Mouse (Mus musculus): ENCODE measurements around the gene Oasl2. TPM values are rescaled to one million over a fixed set of nuclear protein-coding genes. Genes with fewer than 3 reads are reported as not detected.

The Oasl2 gene
- polyA plus RNA-seq, 1 experiment from 2014 or later: 1.7 TPM

- H3K27ac ChIP-seq: no peak overlapping the region
- 73% methylated on average over 6 of the region's 6 CpGs for WGBS
- DNase-seq (ENCODE audit: low spot score): no peak
- H3K9me3 ChIP-seq: no peaks in the 10 kb centered on the region
- peaks cover 46% of the 10 kb centered on the region for H3K36me3 ChIP-seq
- H3K4me3 ChIP-seq: no peak overlapping the region
- H3K4me1 ChIP-seq: peaks cover 13% of the 10 kb centered on the region
- no peaks in the 10 kb centered on the region for H3K27me3 ChIP-seq (ENCODE audit: insufficient read depth, poor library complexity, severe bottlenecking)
Measured at GRCm38 (mm10) chr5:114948891-114949290, 52.2 kb downstream of the Oasl2 start.

GRCm38 (mm10) chr5:114949316-114949715, 52.6 kb downstream of the Oasl2 start:
- Histone ChIP-seq H3K9me3 (no peaks in the 10 kb centered on the region), H3K4me3 (no peak overlapping the region), H3K4me1 (peaks cover 13% of the 10 kb centered on the region), H3K27me3 (ENCODE audit: insufficient read depth, poor library complexity, severe bottlenecking) (no peaks in the 10 kb centered on the region), H3K27ac (no peak overlapping the region), H3K36me3 (peaks cover 43% of the 10 kb centered on the region)
- no peak for DNase-seq (ENCODE audit: low spot score)
- 71% methylated on average over 5 of the region's 5 CpGs for WGBS

- H3K4me1 ChIP-seq: peaks cover 13% of the 10 kb centered on the region
- no peaks in the 10 kb centered on the region for H3K27me3 ChIP-seq (ENCODE audit: insufficient read depth, poor library complexity, severe bottlenecking)
- DNase-seq (ENCODE audit: low spot score): no peak
- 87% methylated on average over 9 of the region's 9 CpGs for WGBS
- peaks cover 43% of the 10 kb centered on the region for H3K36me3 ChIP-seq
- no peak overlapping the region for H3K4me3 ChIP-seq
- no peak overlapping the region for H3K27ac ChIP-seq
- no peaks in the 10 kb centered on the region for H3K9me3 ChIP-seq
Measured at GRCm38 (mm10) chr5:114949812-114950211, 53.1 kb downstream of the Oasl2 start.

- Histone ChIP-seq H3K4me3 (no peak overlapping the region), H3K36me3 (peaks cover 40% of the 10 kb centered on the region), H3K4me1 (peaks cover 13% of the 10 kb centered on the region), H3K27ac (no peak overlapping the region), H3K9me3 (no peaks in the 10 kb centered on the region), H3K27me3 (ENCODE audit: insufficient read depth, poor library complexity, severe bottlenecking) (no peaks in the 10 kb centered on the region)
- no peak for DNase-seq (ENCODE audit: low spot score)
- WGBS: 66% methylated on average over 12 of the region's 12 CpGs
Measured at GRCm38 (mm10) chr5:114950669-114951068, 53.9 kb downstream of the Oasl2 start.

GRCm38 (mm10) chr5:114951279-114951880, 54.6 kb downstream of the Oasl2 start:
- Histone ChIP-seq H3K27ac (no peak overlapping the region), H3K4me1 (peaks cover 13% of the 10 kb centered on the region), H3K36me3 (peaks cover 33% of the 10 kb centered on the region), H3K27me3 (ENCODE audit: insufficient read depth, poor library complexity, severe bottlenecking) (no peaks in the 10 kb centered on the region), H3K9me3 (no peaks in the 10 kb centered on the region), H3K4me3 (no peak overlapping the region)
- WGBS: 83% methylated on average over 21 of the region's 21 CpGs
- no peak for DNase-seq (ENCODE audit: low spot score)

GRCm38 (mm10) chr5:114953326-114953725, 56.6 kb downstream of the Oasl2 start:
- 75% methylated on average over 14 of the region's 14 CpGs for WGBS
- DNase-seq (ENCODE audit: low spot score): no peak
- no peak overlapping the region for H3K27ac ChIP-seq
- no peak overlapping the region for H3K4me3 ChIP-seq
- no peaks in the 10 kb centered on the region for H3K9me3 ChIP-seq
- H3K4me1 ChIP-seq: peaks cover 13% of the 10 kb centered on the region
- peaks cover 14% of the 10 kb centered on the region for H3K36me3 ChIP-seq
- H3K27me3 ChIP-seq (ENCODE audit: insufficient read depth, poor library complexity, severe bottlenecking): no peaks in the 10 kb centered on the region

GRCm38 (mm10) chr5:114958069-114958468, 61.3 kb downstream of the Oasl2 start:
- Histone ChIP-seq H3K36me3 (no peaks in the 10 kb centered on the region), H3K27ac (no peak overlapping the region), H3K9me3 (no peaks in the 10 kb centered on the region), H3K4me3 (no peak overlapping the region), H3K4me1 (peaks cover 4% of the 10 kb centered on the region; the same call in 1 of the 2 replicates), H3K27me3 (ENCODE audit: insufficient read depth, poor library complexity, severe bottlenecking) (no peaks in the 10 kb centered on the region)
- 82% methylated on average over 5 of the region's 5 CpGs for WGBS
- DNase-seq (ENCODE audit: low spot score): no peak

Small RNA genes within 50 kb of the gene (microRNA-seq; reads per million reads assigned to microRNA genes)
- 26.3 reads per million, percentile 36 among the genes with 10 or more reads in this experiment for gene Mir6240

Other genes starting within 250 kb of the Oasl2 start
- gene Trpv4, start 238.5 kb upstream of the Oasl2 start, polyA plus RNA-seq (2016; fragmentation: Nextera tagmentation; extraction: Ambion mirVana): 1.1 TPM in 2 replicates
- 65.8 and 71.8 TPM in 2 replicates for gene Gltp, start 206.0 kb upstream of the Oasl2 start, polyA plus RNA-seq (2016; fragmentation: Nextera tagmentation; extraction: Ambion mirVana)
- 8.8 and 11.4 TPM in 2 replicates for gene Tchp, start 189.2 kb upstream of the Oasl2 start, polyA plus RNA-seq (2016; fragmentation: Nextera tagmentation; extraction: Ambion mirVana)
- gene Ankrd13a, start 122.3 kb upstream of the Oasl2 start, polyA plus RNA-seq (2016; fragmentation: Nextera tagmentation; extraction: Ambion mirVana): 37.5 and 41.2 TPM in 2 replicates
- gene Git2, start 121.4 kb upstream of the Oasl2 start, polyA plus RNA-seq (2016; fragmentation: Nextera tagmentation; extraction: Ambion mirVana): 31.6 and 33.0 TPM in 2 replicates
- 58.7 and 77.1 TPM in 2 replicates for gene 1500011B03Rik, start 73.5 kb upstream of the Oasl2 start, polyA plus RNA-seq (2016; fragmentation: Nextera tagmentation; extraction: Ambion mirVana)
- not detected in 2 replicates for gene 4930519G04Rik, start 43.3 kb upstream of the Oasl2 start, polyA plus RNA-seq (2016; fragmentation: Nextera tagmentation; extraction: Ambion mirVana)
- not detected in 2 replicates for gene Gm9936, start 38.3 kb upstream of the Oasl2 start, polyA plus RNA-seq (2016; fragmentation: Nextera tagmentation; extraction: Ambion mirVana)
- 0.31 TPM in 1 of 2 replicates, not detected in the other for gene Oasl1, start 26.3 kb downstream of the Oasl2 start, polyA plus RNA-seq (2016; fragmentation: Nextera tagmentation; extraction: Ambion mirVana)
- gene 2210016L21Rik, start 45.2 kb downstream of the Oasl2 start, polyA plus RNA-seq (2016; fragmentation: Nextera tagmentation; extraction: Ambion mirVana): 30.1 and 33.0 TPM in 2 replicates
- 0.11 and 1.9 TPM in 2 replicates for gene Hnf1a, start 74.2 kb downstream of the Oasl2 start, polyA plus RNA-seq (2016; fragmentation: Nextera tagmentation; extraction: Ambion mirVana)
- gene Sppl3, start 114.2 kb downstream of the Oasl2 start, polyA plus RNA-seq (2016; fragmentation: Nextera tagmentation; extraction: Ambion mirVana): 6.9 and 11.5 TPM in 2 replicates
- 13.7 and 15.7 TPM in 2 replicates for gene Gm10401, start 201.4 kb downstream of the Oasl2 start, polyA plus RNA-seq (2016; fragmentation: Nextera tagmentation; extraction: Ambion mirVana)
- 107 and 138 TPM in 2 replicates for gene Acads, start 222.4 kb downstream of the Oasl2 start, polyA plus RNA-seq (2016; fragmentation: Nextera tagmentation; extraction: Ambion mirVana)
- 25.7 and 35.8 TPM in 2 replicates for gene Unc119b, start 238.0 kb downstream of the Oasl2 start, polyA plus RNA-seq (2016; fragmentation: Nextera tagmentation; extraction: Ambion mirVana)

Measured in heart, embryonic 10.5 days (tissue).